Mouse (Mus musculus): ENCODE results near the gene Odf2. TPM values are rescaled to one million over a fixed set of nuclear protein-coding genes. Genes with fewer than 3 reads are reported as not detected.

Odf2 gene
- polyA plus RNA-seq, 1 experiment, result 60.7 TPM

DNA sequence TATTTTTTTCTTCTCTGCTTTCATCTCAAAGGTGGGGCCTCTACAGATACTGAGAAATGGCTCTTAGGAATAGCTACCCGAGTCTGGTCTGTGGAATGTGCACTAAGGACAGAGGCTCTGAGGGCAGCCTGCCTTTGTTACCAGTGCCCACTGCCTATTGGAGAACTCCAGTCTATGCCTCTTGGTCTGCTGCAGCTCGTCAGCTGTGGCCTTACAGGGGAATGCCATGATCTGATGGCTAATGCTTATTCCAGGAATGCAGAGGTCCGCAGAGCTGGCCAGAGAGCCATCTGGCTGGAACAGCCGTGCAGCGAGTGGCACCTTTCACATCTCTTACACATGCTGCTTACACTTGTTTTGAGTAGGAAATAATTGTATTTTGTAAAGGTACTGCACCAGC lies 78.7 kb downstream of the Odf2 start:
- H3K27ac ChIP-seq (ENCODE audit: control insufficient read depth, insufficient read depth, low read length), result no peak overlapping the region
- H3K36me3 ChIP-seq (ENCODE audit: control insufficient read depth, insufficient read depth, low read length), result no peaks in the 10 kb centered on the region
- no peaks in the 10 kb centered on the region for H3K27me3 ChIP-seq (ENCODE audit: control insufficient read depth, insufficient read depth, low read length)
- no peaks in the 10 kb centered on the region; the same call in 1 of the 2 replicates for H3K4me1 ChIP-seq (replicated peaks; ENCODE audit: control insufficient read depth, insufficient read depth, low read length)
- H3K4me3 ChIP-seq (ENCODE audit: control insufficient read depth, insufficient read depth, low read length), result no peak overlapping the region
- DNase-seq, result no peak
- WGBS, result 93% methylated on average over 5 of the region's 5 CpGs
- TF ChIP-seq CTCF (IDR thresholded peaks at IDR 0.05; ENCODE audit: borderline replicate concordance, control insufficient read depth, extremely low read depth, insufficient read depth, low read length, poor library complexity) (no peak), POLR2A (IDR thresholded peaks at IDR 0.05; ENCODE audit: control insufficient read depth, extremely low read depth, insufficient read depth, low read length, poor library complexity) (no peak)

DNA sequence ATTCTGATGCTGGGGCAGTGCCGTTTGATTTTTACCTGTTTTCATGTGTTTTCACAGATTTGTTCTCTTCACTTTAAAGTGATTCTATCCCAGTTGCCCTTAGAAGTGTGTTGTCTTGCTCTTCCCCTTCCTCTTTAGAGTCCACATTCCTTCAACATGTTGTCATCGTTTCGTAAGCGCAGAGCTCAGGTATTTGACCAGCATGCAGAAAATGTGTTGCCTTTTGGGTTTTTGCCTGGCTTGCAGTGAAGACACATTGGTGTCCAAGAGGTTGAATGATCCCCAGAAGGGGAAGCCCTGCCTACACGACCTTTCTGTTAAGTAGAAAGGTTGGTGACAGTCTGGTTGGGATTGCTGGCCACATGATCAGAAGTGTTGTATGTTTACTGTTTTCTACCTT lies 79.6 kb downstream of the Odf2 start:
- TF ChIP-seq POLR2A (IDR thresholded peaks at IDR 0.05; ENCODE audit: control insufficient read depth, extremely low read depth, insufficient read depth, low read length, poor library complexity) (no peak), CTCF (IDR thresholded peaks at IDR 0.05; ENCODE audit: borderline replicate concordance, control insufficient read depth, extremely low read depth, insufficient read depth, low read length, poor library complexity) (no peak)
- no peaks in the 10 kb centered on the region; the same call in 1 of the 2 replicates for H3K4me1 ChIP-seq (replicated peaks; ENCODE audit: control insufficient read depth, insufficient read depth, low read length)

DNA sequence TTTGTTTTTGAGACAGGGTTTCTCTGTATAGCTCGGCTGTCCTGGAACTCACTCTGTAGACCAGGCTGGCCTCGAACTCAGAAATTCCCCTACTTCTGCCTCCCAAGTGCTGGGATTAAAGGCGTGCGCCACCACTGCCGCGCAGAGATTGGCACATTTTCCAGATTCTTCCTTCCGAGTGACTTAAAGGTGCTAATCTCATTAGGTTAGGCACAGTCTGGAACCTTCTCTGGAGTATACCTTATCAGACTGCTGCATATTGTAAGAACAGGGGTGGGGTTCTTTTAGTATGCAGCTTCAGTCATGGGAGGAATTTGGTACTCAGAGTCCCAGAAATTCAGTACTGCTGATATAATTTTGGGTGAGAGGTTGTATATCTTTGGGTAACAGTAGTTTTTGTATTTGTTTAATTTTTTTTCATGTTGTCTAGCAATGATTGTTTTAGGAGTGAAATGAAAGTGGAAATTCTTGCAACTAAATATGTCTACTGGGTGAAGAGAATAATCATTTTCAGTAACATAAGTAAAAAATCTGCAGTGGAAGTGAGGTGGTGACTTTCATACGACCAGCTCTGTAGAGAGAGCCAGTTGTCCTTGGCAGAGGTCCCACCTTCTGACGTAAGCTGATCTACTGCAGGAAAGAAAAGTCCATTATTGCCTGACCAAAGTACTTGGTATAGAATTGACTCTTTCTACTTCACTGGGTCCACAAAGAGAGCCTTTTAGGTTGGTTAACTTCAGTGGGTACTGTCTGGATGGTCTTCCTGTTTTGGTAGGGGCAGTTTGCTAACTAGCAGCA lies 83.0 kb downstream of the Odf2 start:
- no peaks in the 10 kb centered on the region; the same call in 1 of the 2 replicates for H3K4me1 ChIP-seq (replicated peaks; ENCODE audit: control insufficient read depth, insufficient read depth, low read length)

More for the DNA sequence above, 79.6 kb downstream of the Odf2 start:
- Histone ChIP-seq H3K4me3 (ENCODE audit: control insufficient read depth, insufficient read depth, low read length) (no peak overlapping the region), H3K27ac (ENCODE audit: control insufficient read depth, insufficient read depth, low read length) (no peak overlapping the region), H3K36me3 (ENCODE audit: control insufficient read depth, insufficient read depth, low read length) (no peaks in the 10 kb centered on the region), H3K27me3 (ENCODE audit: control insufficient read depth, insufficient read depth, low read length) (no peaks in the 10 kb centered on the region)
- no peak for DNase-seq
- 92% methylated on average over 5 of the region's 5 CpGs for WGBS

DNA sequence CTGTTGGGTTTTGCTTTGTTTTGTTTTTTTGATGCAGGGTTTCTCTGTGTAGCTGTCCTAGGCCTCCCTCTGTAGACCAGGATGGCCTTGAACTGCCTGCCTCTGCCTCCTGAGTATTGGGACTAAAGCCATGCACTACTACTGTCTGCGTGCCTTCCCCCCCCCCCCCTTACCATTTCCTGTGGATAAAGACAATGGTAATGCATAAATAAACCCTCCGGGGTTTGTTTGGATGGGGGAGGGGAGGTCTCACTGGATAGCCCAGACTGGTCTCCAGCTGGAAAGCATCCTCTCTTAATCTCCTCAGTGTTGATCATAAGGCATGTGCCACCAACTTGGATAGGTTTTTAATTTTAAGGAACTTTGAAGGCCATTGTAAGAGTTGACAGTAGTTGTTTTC lies 84.5 kb downstream of the Odf2 start:
- H3K27me3 ChIP-seq (ENCODE audit: control insufficient read depth, insufficient read depth, low read length), result no peaks in the 10 kb centered on the region
- TF ChIP-seq POLR2A (IDR thresholded peaks at IDR 0.05; ENCODE audit: control insufficient read depth, extremely low read depth, insufficient read depth, low read length, poor library complexity) (no peak), CTCF (IDR thresholded peaks at IDR 0.05; ENCODE audit: borderline replicate concordance, control insufficient read depth, extremely low read depth, insufficient read depth, low read length, poor library complexity) (no peak)
- H3K36me3 ChIP-seq (ENCODE audit: control insufficient read depth, insufficient read depth, low read length), result peaks cover 4% of the 10 kb centered on the region
- H3K4me3 ChIP-seq (ENCODE audit: control insufficient read depth, insufficient read depth, low read length), result no peak overlapping the region
- 43% methylated on average over 2 of the region's 2 CpGs for WGBS
- DNase-seq, result no peak
- no peaks in the 10 kb centered on the region for H3K4me1 ChIP-seq (replicated peaks; ENCODE audit: control insufficient read depth, insufficient read depth, low read length)
- no peak overlapping the region for H3K27ac ChIP-seq (ENCODE audit: control insufficient read depth, insufficient read depth, low read length)

More for the DNA sequence above, 83.0 kb downstream of the Odf2 start:
- no peak overlapping the region for H3K27ac ChIP-seq (ENCODE audit: control insufficient read depth, insufficient read depth, low read length)
- H3K4me3 ChIP-seq (ENCODE audit: control insufficient read depth, insufficient read depth, low read length), result no peak overlapping the region
- no peaks in the 10 kb centered on the region for H3K27me3 ChIP-seq (ENCODE audit: control insufficient read depth, insufficient read depth, low read length)
- 91% methylated on average over 9 of the region's 9 CpGs for WGBS
- no peak for TF ChIP-seq CTCF (IDR thresholded peaks at IDR 0.05; ENCODE audit: borderline replicate concordance, control insufficient read depth, extremely low read depth, insufficient read depth, low read length, poor library complexity)
- TF ChIP-seq POLR2A (IDR thresholded peaks at IDR 0.05; ENCODE audit: control insufficient read depth, extremely low read depth, insufficient read depth, low read length, poor library complexity), result no peak
- DNase-seq, result no peak
- no peaks in the 10 kb centered on the region for H3K36me3 ChIP-seq (ENCODE audit: control insufficient read depth, insufficient read depth, low read length)

DNA sequence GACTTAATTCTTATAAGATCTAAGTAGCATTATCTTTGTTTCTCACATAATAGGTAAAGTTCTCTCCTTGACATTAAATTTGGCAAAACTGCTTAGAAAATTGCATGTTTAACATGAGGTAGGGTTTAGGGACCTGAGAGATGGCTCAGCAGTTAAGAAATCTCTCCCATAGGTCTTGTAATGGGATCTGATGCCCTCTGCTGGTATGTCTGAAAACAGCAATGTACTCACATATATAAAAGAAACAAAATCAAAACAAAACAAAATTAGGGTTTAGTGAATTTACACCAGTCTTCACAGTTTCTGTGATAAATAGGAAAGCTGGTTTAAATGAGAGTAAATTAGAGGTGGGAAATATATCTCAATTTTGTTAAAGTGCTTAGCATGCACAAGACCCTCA lies 88.3 kb downstream of the Odf2 start:
- no peak overlapping the region for H3K4me3 ChIP-seq (ENCODE audit: control insufficient read depth, insufficient read depth, low read length)
- TF ChIP-seq CTCF (IDR thresholded peaks at IDR 0.05; ENCODE audit: borderline replicate concordance, control insufficient read depth, extremely low read depth, insufficient read depth, low read length, poor library complexity) (no peak), POLR2A (IDR thresholded peaks at IDR 0.05; ENCODE audit: control insufficient read depth, extremely low read depth, insufficient read depth, low read length, poor library complexity) (no peak)
- H3K36me3 ChIP-seq (ENCODE audit: control insufficient read depth, insufficient read depth, low read length), result peaks cover 35% of the 10 kb centered on the region
- peak; percentile 41 for DNase-seq
- no peak overlapping the region for H3K27ac ChIP-seq (ENCODE audit: control insufficient read depth, insufficient read depth, low read length)
- no peaks in the 10 kb centered on the region for H3K27me3 ChIP-seq (ENCODE audit: control insufficient read depth, insufficient read depth, low read length)
- no peaks in the 10 kb centered on the region for H3K4me1 ChIP-seq (replicated peaks; ENCODE audit: control insufficient read depth, insufficient read depth, low read length)

DNA sequence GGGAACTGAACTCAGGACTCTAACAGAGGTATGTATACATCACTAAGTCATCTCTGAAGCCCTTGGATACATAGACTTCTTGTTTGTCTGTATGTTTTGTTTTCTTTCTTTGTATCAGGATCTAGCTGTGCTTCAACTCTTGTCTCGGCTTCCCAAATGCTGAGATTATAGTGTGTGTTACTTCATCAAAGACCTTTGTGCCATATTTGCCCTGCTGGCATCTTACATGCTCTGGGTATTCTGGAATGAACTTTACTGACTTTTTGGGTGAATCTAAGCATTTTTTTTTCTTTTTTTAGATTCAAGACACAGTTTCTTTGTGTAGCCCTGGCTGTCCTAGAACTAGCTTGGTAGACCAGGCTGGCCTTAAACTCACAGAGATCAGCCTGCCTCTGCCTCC lies 91.6 kb downstream of the Odf2 start:
- no peak overlapping the region for H3K27ac ChIP-seq (ENCODE audit: control insufficient read depth, insufficient read depth, low read length)
- no peaks in the 10 kb centered on the region for H3K4me1 ChIP-seq (replicated peaks; ENCODE audit: control insufficient read depth, insufficient read depth, low read length)
- no peak overlapping the region for H3K4me3 ChIP-seq (ENCODE audit: control insufficient read depth, insufficient read depth, low read length)
- no peaks in the 10 kb centered on the region for H3K27me3 ChIP-seq (ENCODE audit: control insufficient read depth, insufficient read depth, low read length)
- no peak for TF ChIP-seq CTCF (IDR thresholded peaks at IDR 0.05; ENCODE audit: borderline replicate concordance, control insufficient read depth, extremely low read depth, insufficient read depth, low read length, poor library complexity)
- no peak for TF ChIP-seq POLR2A (IDR thresholded peaks at IDR 0.05; ENCODE audit: control insufficient read depth, extremely low read depth, insufficient read depth, low read length, poor library complexity)
- WGBS, result 100% methylated on average over 1 of the region's 1 CpGs
- H3K36me3 ChIP-seq (ENCODE audit: control insufficient read depth, insufficient read depth, low read length), result peaks cover 65% of the 10 kb centered on the region
- no peak for DNase-seq

Other genes with a start within 250 kb of the Odf2 start
- 0.15 and 0.34 TPM in 2 replicates for gene Gm13420, start 137.5 kb upstream of the Odf2 start, polyA plus RNA-seq (2012; rRNA removed)
- not detected in 2 replicates for gene Gm13547, start 129.9 kb upstream of the Odf2 start, polyA plus RNA-seq (2012; rRNA removed)
- 49.0 and 83.9 TPM in 2 replicates for gene Coq4, start 101.7 kb upstream of the Odf2 start, polyA plus RNA-seq (2012; rRNA removed)
- 61.1 and 70.5 TPM in 2 replicates for gene Trub2, start 100.7 kb upstream of the Odf2 start, polyA plus RNA-seq (2012; rRNA removed)
- 34.7 and 35.8 TPM in 2 replicates for gene Slc27a4, start 86.6 kb upstream of the Odf2 start, polyA plus RNA-seq (2012; rRNA removed)
- gene Urm1, start 69.1 kb upstream of the Odf2 start, polyA plus RNA-seq (2012; rRNA removed), result 70.2 and 79.9 TPM in 2 replicates
- 9.9 and 10.4 TPM in 2 replicates for gene Cercam, start 20.1 kb upstream of the Odf2 start, polyA plus RNA-seq (2012; rRNA removed)
- gene Gle1, start 46.2 kb downstream of the Odf2 start, polyA plus RNA-seq (2012; rRNA removed), result 36.6 and 38.4 TPM in 2 replicates
- 161 and 168 TPM in 2 replicates for gene Sptan1, start 76.3 kb downstream of the Odf2 start, polyA plus RNA-seq (2012; rRNA removed)
- gene Wdr34, start 159.7 kb downstream of the Odf2 start, polyA plus RNA-seq (2012; rRNA removed), result 18.3 and 23.1 TPM in 2 replicates
- 71.7 and 103 TPM in 2 replicates for gene Set, start 168.2 kb downstream of the Odf2 start, polyA plus RNA-seq (2012; rRNA removed)
- gene Pkn3, start 188.5 kb downstream of the Odf2 start, polyA plus RNA-seq (2012; rRNA removed), result 8.0 and 8.8 TPM in 2 replicates
- 146 and 160 TPM in 2 replicates for gene Zdhhc12, start 204.4 kb downstream of the Odf2 start, polyA plus RNA-seq (2012; rRNA removed)
- 140 and 153 TPM in 2 replicates for gene Zer1, start 235.4 kb downstream of the Odf2 start, polyA plus RNA-seq (2012; rRNA removed)
- 92.3 and 92.9 TPM in 2 replicates for gene Tbc1d13, start 244.5 kb downstream of the Odf2 start, polyA plus RNA-seq (2012; rRNA removed)

Measured in thymus, adult 2 months (tissue).